Mouse (Mus musculus) small intestine, adult 2 months (tissue): ENCODE data around the gene Pdzd4. TPM values are rescaled to one million over a fixed set of nuclear protein-coding genes. Genes with fewer than 3 reads are reported as not detected.
A peak's percentile ranks its signal among the peaks of the same experiment; 100 is the strongest.

ENCODE experiments used
- H3K27ac ChIP-seq: fragments of 200-500 bp; 2 replicates; pipeline ENCODE4 v1.5.1; 2012; ENCODE audit warnings: low read depth, low read length, control low read depth, inconsistent platforms; ENCODE audit not compliant: insufficient read depth
- H3K27me3 ChIP-seq: fragments of 200-500 bp; 2 replicates; pipeline ENCODE4 v1.6.1; 2012; ENCODE audit warnings: mild to moderate bottlenecking, moderate library complexity, low read length, inconsistent platforms; ENCODE audit not compliant: control insufficient read depth, insufficient read depth
- H3K36me3 ChIP-seq: fragments of 200-500 bp; 2 replicates; pipeline ENCODE4 v1.6.1; 2012; ENCODE audit warnings: mild to moderate bottlenecking, low read length, control low read depth, inconsistent platforms; ENCODE audit not compliant: control insufficient read depth, insufficient read depth
- H3K4me1 ChIP-seq: fragments of 200-500 bp; 2 replicates; pipeline ENCODE4 v1.6.1; 2012; ENCODE audit warnings: low read length, inconsistent platforms, mixed read lengths; ENCODE audit not compliant: control insufficient read depth, insufficient read depth, insufficient read length
- H3K4me3 ChIP-seq: fragments of 200-500 bp; 2 replicates; pipeline ENCODE4 v1.5.1; 2012; ENCODE audit warnings: low read depth, mild to moderate bottlenecking, control low read depth, inconsistent platforms, low read length, moderate library complexity
- CTCF ChIP-seq: fragments of 200-500 bp; IDR thresholded peaks from 2 replicates; pipeline ENCODE4 v1.5.1; 2012; ENCODE audit warnings: low read depth, mild to moderate bottlenecking, control low read depth, inconsistent platforms, low read length, moderate library complexity, mixed read lengths; ENCODE audit not compliant: insufficient replicate concordance, insufficient read length; ENCODE audit errors: extremely low read depth
- POLR2A ChIP-seq: fragments of 200-500 bp; IDR thresholded peaks from 2 replicates; pipeline ENCODE4 v1.6.1; 2012; ENCODE audit warnings: low read depth, mild to moderate bottlenecking, control low read depth, inconsistent platforms, low read length, moderate library complexity
- WGBS: fragments of 180-500 bp; shearing (Covaris S2); methylation state at CpG from one replicate; pipeline ENCODE4 v1.1.7; 2018; 5-methylcytosine and 5-hydroxymethylcytosine counted together
- polyA plus RNA-seq: library from polyadenylated mRNA; depleted of rRNA; stranded (reverse); fragments of >200 nt; gene quantifications from 2 replicates; pipeline ENCODE4 v1.2.3, GENCODE M21; 2012

Pdzd4 gene
- polyA plus RNA-seq, 1 experiment, result 0.65 TPM

DNA sequence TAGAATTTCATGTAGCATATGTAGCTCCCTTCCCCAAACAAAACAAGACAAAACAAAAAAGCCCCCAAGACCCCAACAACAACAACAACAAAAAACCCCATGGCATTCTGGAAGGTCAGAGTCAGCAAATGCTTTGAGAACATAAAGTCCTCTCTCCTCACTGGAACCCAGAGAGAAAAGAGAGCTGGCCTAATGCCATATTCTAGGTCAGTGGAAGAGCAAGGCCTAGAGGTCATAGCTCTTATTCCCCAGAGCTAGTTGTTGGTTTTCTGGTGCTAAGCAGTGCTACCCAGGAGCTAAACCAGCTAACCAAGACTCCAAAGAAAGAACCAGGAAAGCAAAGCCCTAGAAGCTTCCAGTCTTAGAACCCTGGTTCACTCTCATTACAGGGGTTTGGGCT lies 39.1 kb downstream of the Pdzd4 start:
- H3K36me3 ChIP-seq, result peaks cover 27% of the 10 kb centered on the region
- peaks cover 4% of the 10 kb centered on the region; the same call in 1 of the 2 replicates for H3K4me1 ChIP-seq
- peak overlapping the region; percentile 91; the same call in 1 of the 2 replicates for H3K4me3 ChIP-seq
- TF ChIP-seq CTCF, result no peak
- TF ChIP-seq POLR2A, result no peak
- H3K27me3 ChIP-seq, result no peaks in the 10 kb centered on the region
- H3K27ac ChIP-seq, result peak overlapping the region; percentile 91

DNA sequence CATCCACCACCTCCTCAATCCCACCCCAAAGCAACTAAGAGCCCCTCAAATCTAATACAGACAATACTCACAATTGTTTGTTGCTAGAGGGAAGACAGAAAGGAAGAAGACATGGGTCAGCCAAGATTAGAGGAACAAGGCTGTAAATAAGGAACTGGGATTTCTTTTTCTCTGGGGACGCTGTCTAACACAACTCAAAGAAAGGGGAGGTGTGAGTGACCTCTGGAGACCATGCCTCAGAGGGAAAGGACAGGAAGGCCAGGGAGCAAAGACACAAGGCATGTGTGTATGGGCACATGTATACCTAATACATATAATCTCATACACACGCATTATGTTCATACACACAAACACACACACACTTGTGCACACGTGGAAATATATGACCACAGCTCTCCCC lies 42.5 kb downstream of the Pdzd4 start:
- peaks cover 38% of the 10 kb centered on the region for H3K36me3 ChIP-seq
- 83% methylated on average over 3 of the region's 3 CpGs for WGBS

GRCm38 (mm10) chrX:73774802-73775483 lies 49.8 kb downstream of the Pdzd4 start:
- WGBS, result 71% methylated on average over 10 of the region's 10 CpGs
- Histone ChIP-seq H3K27ac (no peak overlapping the region; the same call in 1 of the 2 replicates), H3K27me3 (no peaks in the 10 kb centered on the region), H3K36me3 (peaks cover 19% of the 10 kb centered on the region), H3K4me3 (no peak overlapping the region), H3K4me1 (no peaks in the 10 kb centered on the region)
- TF ChIP-seq POLR2A (no peak), CTCF (no peak)

More for the DNA sequence above, 42.5 kb downstream of the Pdzd4 start:
- TF ChIP-seq CTCF (no peak), POLR2A (no peak)
- Histone ChIP-seq H3K4me3 (no peak overlapping the region), H3K27me3 (no peaks in the 10 kb centered on the region), H3K4me1 (peaks cover 4% of the 10 kb centered on the region; the same call in 1 of the 2 replicates), H3K27ac (no peak overlapping the region)

DNA sequence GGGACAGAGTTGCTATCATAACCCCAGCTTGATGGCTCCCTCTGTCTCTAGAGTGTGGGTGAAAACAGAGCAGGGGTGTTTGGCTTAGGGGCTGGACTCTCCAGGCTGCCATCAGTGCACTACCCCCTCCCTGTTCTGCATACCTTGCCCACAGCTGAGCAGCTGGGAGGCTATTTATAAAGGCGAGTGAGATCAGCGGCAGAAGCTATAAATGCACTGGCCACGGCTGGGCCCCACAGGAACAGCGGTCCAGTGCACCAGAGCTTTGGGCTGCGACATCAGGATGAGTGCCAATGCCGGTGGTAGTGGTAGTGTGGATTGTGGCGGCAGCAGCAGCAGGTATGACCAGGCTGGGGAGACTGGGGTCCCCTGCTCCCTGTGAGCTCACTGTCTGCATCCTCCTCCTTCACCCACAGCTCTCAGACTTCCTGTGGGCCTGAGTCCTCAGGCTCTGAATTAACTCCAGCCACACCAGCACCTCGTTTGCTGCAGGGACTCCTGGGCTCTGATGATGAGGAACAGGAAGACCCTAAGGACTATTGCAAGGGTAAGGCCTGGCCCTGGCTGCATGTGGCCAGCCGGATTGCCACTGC lies 50.5 kb downstream of the Pdzd4 start, which contains the start of gene Srpk3:
Srpk3 (plus strand) TSS at position 238 of the 593 bp plus-strand sequence.
- H3K4me1 ChIP-seq, result no peaks in the 10 kb centered on the region
- H3K27me3 ChIP-seq, result no peaks in the 10 kb centered on the region
- 39% methylated on average over 9 of the region's 9 CpGs for WGBS
- H3K4me3 ChIP-seq, result peak within 1 kb of the TSS; percentile 27
- TF ChIP-seq CTCF, result no peak
- no peak for TF ChIP-seq POLR2A
- no peak within 1 kb of the TSS; the same call in 1 of the 2 replicates for H3K27ac ChIP-seq
- peaks cover 15% of the 10 kb centered on the region for H3K36me3 ChIP-seq

GRCm38 (mm10) chrX:73767267-73767666 lies 57.5 kb downstream of the Pdzd4 start:
- Histone ChIP-seq H3K4me3 (no peak overlapping the region), H3K27me3 (no peaks in the 10 kb centered on the region), H3K4me1 (peaks cover 3% of the 10 kb centered on the region; the same call in 1 of the 2 replicates), H3K27ac (no peak overlapping the region), H3K36me3 (no peaks in the 10 kb centered on the region)
- 69% methylated on average over 9 of the region's 9 CpGs for WGBS
- no peak for TF ChIP-seq POLR2A
- peak; percentile 12; the same call in 1 of the 2 replicates for TF ChIP-seq CTCF

- peaks cover 3% of the 10 kb centered on the region; the same call in 1 of the 2 replicates for H3K4me1 ChIP-seq
- no peak for TF ChIP-seq POLR2A
- TF ChIP-seq CTCF, result no peak
- H3K36me3 ChIP-seq, result no peaks in the 10 kb centered on the region
- WGBS, result 59% methylated on average over 1 of the region's 1 CpGs
- no peak overlapping the region for H3K4me3 ChIP-seq
- H3K27me3 ChIP-seq, result no peaks in the 10 kb centered on the region
- H3K27ac ChIP-seq, result no peak overlapping the region
Measured at GRCm38 (mm10) chrX:73765311-73765710, 59.5 kb downstream of the Pdzd4 start.

- no peak for TF ChIP-seq CTCF
- no peak for TF ChIP-seq POLR2A
- 76% methylated on average over 13 of the region's 13 CpGs for WGBS
- Histone ChIP-seq H3K4me1 (no peaks in the 10 kb centered on the region), H3K27ac (no peak overlapping the region), H3K36me3 (no peaks in the 10 kb centered on the region), H3K4me3 (no peak overlapping the region), H3K27me3 (no peaks in the 10 kb centered on the region)
Measured at GRCm38 (mm10) chrX:73758611-73759290, 66.0 kb downstream of the Pdzd4 start.
